Mouse (Mus musculus) brain, embryonic 14.5 days (tissue): ENCODE results near the gene Slc35f4.

Source experiments
- CTCF ChIP-seq: fragments of 200-500 bp; IDR thresholded peaks from 2 replicates; pipeline ENCODE4 v1.5.1; 2012; ENCODE audit warnings: inconsistent platforms, mild to moderate bottlenecking, moderate library complexity, borderline replicate concordance; ENCODE audit not compliant: insufficient read depth, insufficient read length; ENCODE audit errors: extremely low read depth
- POLR2A ChIP-seq: fragments of 200-500 bp; IDR thresholded peaks from 2 replicates; pipeline ENCODE4 v1.6.1; 2012; ENCODE audit warnings: mild to moderate bottlenecking, inconsistent platforms, borderline replicate concordance; ENCODE audit not compliant: poor library complexity, insufficient read depth, insufficient read length, severe bottlenecking; ENCODE audit errors: extremely low read depth

- TF ChIP-seq CTCF (no peak), POLR2A (no peak)
These were observed 224.7 kb downstream of the Slc35f4 start for GRCm38 (mm10) chr14:49300981-49301619.
